Mouse (Mus musculus) testis, adult 2 months (tissue): ENCODE measurements around the gene Aff4. TPM values are rescaled to one million over a fixed set of nuclear protein-coding genes. Genes with fewer than 3 reads are reported as not detected.

Experiments
- H3K27ac ChIP-seq: fragments of 200-500 bp; 2 replicates; pipeline ENCODE4 v1.5.1; 2012; ENCODE audit warnings: low read depth, low read length; ENCODE audit not compliant: control insufficient read depth, insufficient read depth
- H3K27me3 ChIP-seq: fragments of 200-500 bp; 2 replicates; pipeline ENCODE4 v1.6.1; 2012; ENCODE audit warnings: mild to moderate bottlenecking, low read length, moderate library complexity; ENCODE audit not compliant: control insufficient read depth, insufficient read depth
- H3K36me3 ChIP-seq: fragments of 200-500 bp; 2 replicates; pipeline ENCODE4 v1.6.1; 2012; ENCODE audit warnings: mild to moderate bottlenecking, low read length; ENCODE audit not compliant: control insufficient read depth, insufficient read depth
- H3K4me1 ChIP-seq: fragments of 200-500 bp; 2 replicates; pipeline ENCODE4 v1.6.1; 2012; ENCODE audit warnings: low read length; ENCODE audit not compliant: control insufficient read depth, insufficient read depth
- H3K4me3 ChIP-seq: fragments of 200-500 bp; 2 replicates; pipeline ENCODE4 v1.5.1; 2012; ENCODE audit warnings: low read depth, mild to moderate bottlenecking, low read length, moderate library complexity, mixed read lengths; ENCODE audit not compliant: control insufficient read depth
- CTCF ChIP-seq: fragments of 200-500 bp; IDR thresholded peaks from 2 replicates; pipeline ENCODE4 v1.5.1; 2012; ENCODE audit warnings: low read depth, mild to moderate bottlenecking, inconsistent platforms, low read length, moderate library complexity; ENCODE audit not compliant: control insufficient read depth, insufficient read depth, insufficient replicate concordance
- POLR2A ChIP-seq: fragments of 200-500 bp; IDR thresholded peaks from 2 replicates; pipeline ENCODE4 v1.6.1; 2012; ENCODE audit warnings: low read depth, mild to moderate bottlenecking, inconsistent platforms, low read length, moderate library complexity; ENCODE audit not compliant: control insufficient read depth
- polyA plus RNA-seq: library from polyadenylated mRNA; depleted of rRNA; stranded (reverse); fragments of >200 nt; gene quantifications from 2 replicates; pipeline ENCODE4 v1.2.3, GENCODE M21; 2012; rRNA removed

Aff4 gene
- 21.1 and 22.9 TPM in 2 replicates for polyA plus RNA-seq

DNA sequence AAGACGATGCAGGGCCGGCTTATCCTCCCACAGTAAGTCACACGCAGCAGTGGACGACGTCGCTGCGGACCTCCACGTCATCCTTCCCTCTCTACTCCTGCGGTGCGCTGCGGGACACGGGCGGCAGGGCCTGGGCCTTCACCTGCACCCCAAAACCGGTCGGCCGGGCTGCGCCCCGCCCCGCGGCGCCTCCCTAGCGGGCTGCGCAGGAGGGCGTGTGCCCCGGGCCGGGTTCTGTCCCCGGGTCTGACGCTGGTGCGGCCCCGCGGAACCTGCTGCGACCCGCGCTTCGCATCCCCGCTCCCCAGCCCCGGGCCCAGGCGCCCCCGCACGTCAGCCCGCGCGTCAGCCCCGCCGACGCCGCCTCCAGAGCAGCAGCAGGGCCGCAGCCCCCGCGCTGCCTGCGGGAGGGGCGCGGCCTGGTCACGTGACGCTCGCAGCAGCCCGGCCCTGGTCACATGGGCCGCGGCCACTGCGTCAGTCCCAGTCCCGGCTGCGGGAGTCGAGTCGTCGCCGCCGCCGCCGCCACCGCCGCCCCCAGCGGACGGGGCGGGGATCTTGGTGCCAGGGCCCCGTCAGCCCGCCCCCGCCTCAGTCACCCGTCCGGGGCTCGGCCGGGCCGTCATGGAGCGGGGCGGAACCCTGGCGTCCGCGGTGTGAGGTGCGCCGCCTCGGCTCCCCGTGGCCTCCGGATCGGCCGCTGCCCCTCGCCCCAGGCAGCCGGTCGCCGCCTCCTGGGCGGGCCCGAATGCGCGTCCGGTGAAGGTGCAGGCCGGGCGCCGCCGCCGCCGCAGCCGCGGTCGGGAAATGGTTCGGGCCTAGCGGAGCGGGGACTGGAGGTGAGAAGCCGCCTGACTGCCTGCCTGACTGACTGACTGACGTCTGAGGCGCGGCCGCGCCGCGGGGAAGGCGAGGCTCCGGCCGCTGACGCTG lies at the start of gene Aff4:
Aff4 (plus strand) TSS at position 543 of the 933 bp plus-strand sequence.
- Histone ChIP-seq H3K27ac (peak within 1 kb of the TSS; percentile 98), H3K4me3 (peak within 1 kb of the TSS; percentile 99), H3K36me3 (no peaks in the 10 kb centered on the region), H3K4me1 (peaks cover 6% of the 10 kb centered on the region; the same call in 1 of the 2 replicates), H3K27me3 (no peaks in the 10 kb centered on the region)
- TF ChIP-seq CTCF, result no peak
- TF ChIP-seq POLR2A, result peak; percentile 62

DNA sequence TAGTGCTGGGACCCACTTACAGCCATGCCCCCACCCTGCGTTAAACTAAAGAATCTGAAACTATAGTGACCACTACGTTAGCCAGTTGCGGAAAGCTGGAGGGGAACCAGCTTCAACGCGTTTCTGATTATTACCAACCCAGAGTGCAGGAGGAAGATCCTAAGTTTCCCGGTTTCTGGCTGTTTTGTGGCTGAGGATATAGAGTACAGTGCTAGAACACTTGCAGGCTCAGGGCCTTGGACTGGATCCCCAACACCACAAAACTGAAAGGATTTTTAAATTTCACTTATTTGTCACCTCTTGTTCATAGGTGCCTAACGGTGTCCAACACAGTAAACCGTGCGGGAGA lies 49.5 kb upstream of the Aff4 start:
- no peaks in the 10 kb centered on the region for H3K27me3 ChIP-seq
- no peaks in the 10 kb centered on the region for H3K36me3 ChIP-seq
- TF ChIP-seq CTCF (no peak), POLR2A (no peak)
- peak overlapping the region; percentile 93 for H3K27ac ChIP-seq
- peak overlapping the region; percentile 90 for H3K4me3 ChIP-seq
- H3K4me1 ChIP-seq, result peaks cover 9% of the 10 kb centered on the region

- Histone ChIP-seq H3K27ac (no peak overlapping the region), H3K4me1 (peaks cover 9% of the 10 kb centered on the region), H3K27me3 (no peaks in the 10 kb centered on the region)
Measured at GRCm38 (mm10) chr11:53304044-53304840, 46.4 kb upstream of the Aff4 start.

DNA sequence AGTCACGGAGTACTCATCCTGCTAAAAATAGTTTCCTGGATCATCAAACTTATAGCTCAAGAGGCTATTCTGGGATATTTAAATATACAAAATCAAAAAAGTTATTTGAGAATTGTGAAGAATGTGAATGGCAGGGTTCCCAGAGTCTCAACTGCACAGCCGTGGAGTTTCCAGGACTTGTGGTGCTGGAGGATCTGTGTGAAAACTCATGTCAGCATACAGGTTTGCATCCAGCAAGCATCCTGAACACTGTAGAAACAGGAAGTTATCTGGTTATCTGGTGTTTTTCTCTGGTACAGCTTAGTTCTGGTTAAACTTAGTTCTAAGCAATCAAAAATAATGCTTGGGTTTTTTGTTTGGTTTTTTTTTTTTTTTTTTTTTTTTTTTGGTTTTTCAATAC lies 43.7 kb upstream of the Aff4 start:
- no peak overlapping the region for H3K4me3 ChIP-seq
- H3K36me3 ChIP-seq, result no peaks in the 10 kb centered on the region

More at GRCm38 (mm10) chr11:53304044-53304840, 46.4 kb upstream of the Aff4 start:
- Histone ChIP-seq H3K36me3 (no peaks in the 10 kb centered on the region), H3K4me3 (no peak overlapping the region)
- TF ChIP-seq POLR2A, result no peak
- TF ChIP-seq CTCF, result no peak

GRCm38 (mm10) chr11:53307558-53308065 lies 43.0 kb upstream of the Aff4 start:
- Histone ChIP-seq H3K4me3 (no peak overlapping the region), H3K36me3 (no peaks in the 10 kb centered on the region), H3K27me3 (no peaks in the 10 kb centered on the region), H3K4me1 (peaks cover 2% of the 10 kb centered on the region), H3K27ac (peak overlapping the region; percentile 74)
- TF ChIP-seq POLR2A (no peak), CTCF (no peak)

More for the DNA sequence above, 43.7 kb upstream of the Aff4 start:
- Histone ChIP-seq H3K27me3 (no peaks in the 10 kb centered on the region), H3K4me1 (peaks cover 2% of the 10 kb centered on the region), H3K27ac (no peak overlapping the region)
- TF ChIP-seq POLR2A (no peak), CTCF (no peak)

- Histone ChIP-seq H3K4me3 (no peak overlapping the region), H3K27ac (peak overlapping the region; percentile 74), H3K36me3 (no peaks in the 10 kb centered on the region), H3K4me1 (peaks cover 2% of the 10 kb centered on the region), H3K27me3 (no peaks in the 10 kb centered on the region)
- TF ChIP-seq CTCF, result no peak
- no peak for TF ChIP-seq POLR2A
Measured at GRCm38 (mm10) chr11:53308251-53308864, 42.3 kb upstream of the Aff4 start.

GRCm38 (mm10) chr11:53308884-53309310 lies 41.7 kb upstream of the Aff4 start:
- Histone ChIP-seq H3K27ac (peak overlapping the region; percentile 74), H3K4me1 (peaks cover 2% of the 10 kb centered on the region), H3K27me3 (no peaks in the 10 kb centered on the region), H3K36me3 (no peaks in the 10 kb centered on the region), H3K4me3 (no peak overlapping the region)
- TF ChIP-seq CTCF, result no peak
- TF ChIP-seq POLR2A, result no peak
